In the genomic region with DNA sequence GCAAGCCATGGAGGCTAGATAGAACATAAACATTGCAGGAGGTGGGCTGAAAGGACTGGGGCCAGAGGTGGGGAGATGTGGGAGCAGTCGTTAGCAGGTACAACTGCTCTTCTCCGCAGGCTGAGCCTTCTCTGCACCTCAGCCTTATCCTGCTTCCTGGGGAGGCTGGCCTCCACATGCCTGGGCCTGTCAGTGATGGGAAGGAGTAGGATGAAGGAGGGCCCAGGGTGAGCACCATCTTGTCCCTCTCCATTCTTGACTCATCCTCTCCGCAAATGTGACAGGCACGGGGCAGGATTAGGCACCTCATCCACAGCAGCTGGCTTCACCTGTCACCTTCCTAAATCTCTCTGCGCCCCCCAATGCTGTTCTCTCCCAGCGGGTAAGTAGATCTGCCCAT, we compare ENCODE assay signal across 8 mouse cellular contexts. TPM values are rescaled to one million over a fixed set of nuclear protein-coding genes. Genes with fewer than 3 reads are reported as not detected.
DNase-seq lines count a peak whose midpoint lies in the region; ATAC-seq and TF ChIP-seq lines count a peak whose summit lies in the region.

A gene (plus strand): TSS at position 266 of the 400 bp plus-strand sequence.

- ATAC-seq in heart, embryonic 12.5 days (ENCODE audit: insufficient number of reproducible peaks, low FRiP score): no peak
- ATAC-seq in G1E (ENCODE audit: extremely low read depth, insufficient number of reproducible peaks, low FRiP score, poor library complexity, severe bottlenecking): no peak
- ATAC-seq in heart, postnatal 0 days (ENCODE audit: insufficient read depth, low read depth): no peak
- ATAC-seq in liver, postnatal 0 days: no peak

- peak within 1 kb of the TSS; percentile 96 for H3K4me2 ChIP-seq in heart, embryonic 12.5 days
- peak within 1 kb of the TSS; percentile 91 for H3K4me2 ChIP-seq in heart, postnatal 0 days (ENCODE audit: low read depth, low read length)
- H3K4me2 ChIP-seq in liver, postnatal 0 days (ENCODE audit: low read depth, low read length): peak within 1 kb of the TSS; percentile 88

- TF ChIP-seq CTCF in G1E (IDR thresholded peaks at IDR 0.05; ENCODE audit: low read depth, low read length): no peak
- no peak for TF ChIP-seq CTCF in heart, postnatal 0 days (IDR thresholded peaks at IDR 0.05; ENCODE audit: low read depth)
- no peak for TF ChIP-seq CTCF in liver, postnatal 0 days (IDR thresholded peaks at IDR 0.05; ENCODE audit: low read depth)

- DNase-seq in heart, postnatal 4 days: no peak
- no peak for DNase-seq in G1E (ENCODE audit: low spot score)
- no peak for DNase-seq in heart, postnatal 0 days (ENCODE audit: low spot score)
- no peak for DNase-seq in liver, postnatal 0 days
- no peak for DNase-seq in frontal cortex, postnatal 14 days (ENCODE audit: low spot score in 2 of 2)
- no peak for DNase-seq in urinary bladder, postnatal 10 days (ENCODE audit: low spot score)
- DNase-seq in spleen, postnatal 14 days (ENCODE audit: low spot score in 2 of 2): no peak

- TF ChIP-seq EP300 in heart, postnatal 0 days (IDR thresholded peaks at IDR 0.05; ENCODE audit: low read depth): no peak
- TF ChIP-seq EP300 in liver, postnatal 0 days (IDR thresholded peaks at IDR 0.05; ENCODE audit: low read depth): no peak

- 69% methylated on average over 6 of the region's 6 CpGs for WGBS in heart, embryonic 12.5 days
- 78% methylated on average over 6 of the region's 6 CpGs for WGBS in heart, postnatal 0 days
- 74% methylated on average over 6 of the region's 6 CpGs for WGBS in liver, postnatal 0 days (ENCODE audit: insufficient replicate concordance)

- H3K9me3 ChIP-seq in heart, embryonic 12.5 days (replicated peaks): no peaks in the 10 kb centered on the region
- H3K9me3 ChIP-seq in G1E (replicated peaks): peaks cover 3% of the 10 kb centered on the region; the same call in 1 of the 2 replicates
- H3K9me3 ChIP-seq in heart, postnatal 0 days (replicated peaks; ENCODE audit: control insufficient read depth, low read length): no peaks in the 10 kb centered on the region
- no peaks in the 10 kb centered on the region for H3K9me3 ChIP-seq in liver, postnatal 0 days (ENCODE audit: low read length)

- H3K4me1 ChIP-seq in heart, embryonic 12.5 days (replicated peaks): peaks cover 34% of the 10 kb centered on the region
- H3K4me1 ChIP-seq in G1E (ENCODE audit: insufficient read depth, low read depth, low read length): peaks cover 57% of the 10 kb centered on the region
- peaks cover 20% of the 10 kb centered on the region; the same call in 1 of the 2 replicates for H3K4me1 ChIP-seq in heart, postnatal 0 days (ENCODE audit: control insufficient read depth, insufficient read depth)
- H3K4me1 ChIP-seq in liver, postnatal 0 days (ENCODE audit: insufficient read depth): peaks cover 28% of the 10 kb centered on the region

- peaks cover 5% of the 10 kb centered on the region for H3K36me3 ChIP-seq in heart, embryonic 12.5 days
- peaks cover 21% of the 10 kb centered on the region for H3K36me3 ChIP-seq in G1E (replicated peaks)
- H3K36me3 ChIP-seq in heart, postnatal 0 days (replicated peaks; ENCODE audit: control insufficient read depth, insufficient read depth, low read length): no peaks in the 10 kb centered on the region
- H3K36me3 ChIP-seq in liver, postnatal 0 days (replicated peaks; ENCODE audit: insufficient read depth, low read length): 0 out of 2 replicates have a peak, but pooled peaks cover under 1% of the 10 kb centered on the region

- H3K4me3 ChIP-seq in heart, embryonic 12.5 days: peak within 1 kb of the TSS; percentile 56
- 0 out of 2 replicates have a peak within 1 kb of the TSS, but pooled peaks have one; percentile 9 for H3K4me3 ChIP-seq in G1E (ENCODE audit: low read depth, low read length)
- peak within 1 kb of the TSS; percentile 51 for H3K4me3 ChIP-seq in heart, postnatal 0 days (ENCODE audit: low read depth, low read length)
- peak within 1 kb of the TSS; percentile 51 for H3K4me3 ChIP-seq in liver, postnatal 0 days (ENCODE audit: low read depth, low read length)

- H3K27me3 ChIP-seq in heart, embryonic 12.5 days (replicated peaks): peaks cover 31% of the 10 kb centered on the region
- H3K27me3 ChIP-seq in G1E (ENCODE audit: insufficient read depth, low read length): peaks cover 7% of the 10 kb centered on the region; the same call in 1 of the 2 replicates
- peaks cover 17% of the 10 kb centered on the region for H3K27me3 ChIP-seq in heart, postnatal 0 days (ENCODE audit: control insufficient read depth, insufficient read depth, low read length)
- H3K27me3 ChIP-seq in liver, postnatal 0 days (ENCODE audit: insufficient read depth, low read length): peaks cover 17% of the 10 kb centered on the region; the same call in 1 of the 2 replicates

- peak within 1 kb of the TSS; percentile 80 for H3K9ac ChIP-seq in heart, embryonic 12.5 days
- H3K9ac ChIP-seq in heart, postnatal 0 days (replicated peaks; ENCODE audit: low read depth, low read length): peak within 1 kb of the TSS; percentile 37
- H3K9ac ChIP-seq in liver, postnatal 0 days (replicated peaks): peak within 1 kb of the TSS; percentile 67

- no peak within 1 kb of the TSS for H3K27ac ChIP-seq in heart, embryonic 12.5 days (ENCODE audit: poor library complexity, severe bottlenecking)
- no peak within 1 kb of the TSS for H3K27ac ChIP-seq in heart, postnatal 0 days (ENCODE audit: low read depth)
- peak within 1 kb of the TSS; percentile 69 for H3K27ac ChIP-seq in liver, postnatal 0 days (ENCODE audit: low read depth)

RNA-seq across cellular contexts. Expression of the gene that starts here (rescaled TPM):
- polyA plus RNA-seq in heart, embryonic 12.5 days (2016; fragmentation: Nextera tagmentation; extraction: Ambion mirVana): 0.49 and 0.54 TPM in 2 replicates
- under 1 TPM; 0.11 to 0.26 TPM for total RNA-seq in heart, postnatal 4 days (2021)
- total RNA-seq in G1E (2014; fragmentation: Nextera tagmentation): 0.44 TPM in 1 of 2 replicates, not detected in the other
- 0.11 and 0.12 TPM in 2 replicates for total RNA-seq in G1E (2017)
- polyA plus RNA-seq in G1E (2012): 0.12 TPM in 1 of 2 replicates, not detected in the other
- not detected in 2 replicates for total RNA-seq in heart, postnatal 0 days (2014; rRNA removed; ENCODE audit: low replicate concordance)
- polyA plus RNA-seq in heart, postnatal 0 days (2015; fragmentation: Nextera tagmentation; extraction: Ambion mirVana): 0.10 and 0.22 TPM in 2 replicates
- 1.8 and 2.1 TPM in 2 replicates for polyA plus RNA-seq in liver, postnatal 0 days (2015; fragmentation: Nextera tagmentation; extraction: Ambion mirVana)
